Mouse (Mus musculus) ES-Bruce4 (cell line): ENCODE results near the gene Pik3c2b.

Source experiments
- CTCF ChIP-seq: IDR thresholded peaks from one replicate; pipeline ENCODE4 v1.8.1; 2011; ENCODE audit warnings: low read depth, low read length
- EP300 ChIP-seq: IDR thresholded peaks from 2 replicates; pipeline ENCODE4 v1.6.1; 2011; ENCODE audit warnings: low read depth, low read length; ENCODE audit not compliant: insufficient read depth
- POLR2A ChIP-seq: IDR thresholded peaks from one replicate; pipeline ENCODE4 v1.8.1; 2011; ENCODE audit warnings: low read length; ENCODE audit not compliant: insufficient read depth

DNA sequence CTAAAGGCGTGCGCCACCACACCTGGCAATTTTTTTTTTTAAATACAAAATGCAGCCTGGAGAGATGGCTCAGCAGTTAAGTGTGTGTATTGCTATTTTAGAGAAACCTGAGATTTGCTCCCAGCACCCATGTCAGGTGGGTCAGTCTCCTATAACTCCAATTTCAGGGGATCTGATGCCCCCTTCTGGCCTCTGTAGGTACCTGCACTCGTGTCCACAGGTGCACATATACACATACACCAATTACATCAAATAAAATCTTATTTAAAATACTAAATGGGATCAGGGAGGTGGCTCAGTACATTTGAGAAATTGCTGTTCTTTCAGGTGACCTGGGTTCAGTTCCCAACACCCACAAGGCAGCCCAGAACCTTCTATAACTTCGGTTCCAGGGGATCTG is 70.6 kb downstream of the Pik3c2b start:
- TF ChIP-seq CTCF (peak; percentile 15), POLR2A (no peak), EP300 (no peak)
